Mouse (Mus musculus): ENCODE data around the gene Cmc1.

Gene Cmc1

GRCm38 (mm10) chr9:118149407-118150402, at the start of gene Cmc1:
Gene Cmc1 (minus strand): TSS chr9:118150177.
- peak; percentile 80 for DNase-seq (ENCODE audit: low spot score)

GRCm38 (mm10) chr9:118198557-118198956, 48.6 kb upstream of the Cmc1 start:
- no peak for DNase-seq (ENCODE audit: low spot score)

GRCm38 (mm10) chr9:118196661-118197390, 46.8 kb upstream of the Cmc1 start:
- DNase-seq (ENCODE audit: low spot score): no peak

DNA sequence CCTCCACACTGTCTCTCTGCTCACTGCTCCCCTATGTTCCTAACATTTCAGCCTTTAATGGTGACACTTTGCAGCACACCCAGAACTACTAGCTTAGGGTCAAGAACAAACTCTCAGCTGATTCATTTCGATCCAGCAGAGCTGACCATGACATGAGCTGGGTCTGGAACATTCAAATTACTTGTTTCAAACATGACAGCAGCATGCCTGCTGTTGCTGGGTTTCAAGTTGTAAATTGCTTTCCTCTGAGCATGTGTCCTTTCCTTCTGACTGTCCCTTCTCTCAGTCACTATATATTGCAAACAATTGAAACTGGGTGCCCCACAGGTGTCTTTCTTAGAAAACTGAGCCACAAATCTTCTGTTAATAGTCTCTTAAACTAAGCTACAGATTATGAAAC, 43.3 kb upstream of the Cmc1 start:
- DNase-seq (ENCODE audit: low spot score): no peak

GRCm38 (mm10) chr9:118191276-118191675, 41.3 kb upstream of the Cmc1 start:
- DNase-seq (ENCODE audit: low spot score): no peak

GRCm38 (mm10) chr9:118188374-118188773, 38.4 kb upstream of the Cmc1 start:
- no peak for DNase-seq (ENCODE audit: low spot score)

- DNase-seq (ENCODE audit: low spot score): no peak
Measured at GRCm38 (mm10) chr9:118187420-118187819, 37.4 kb upstream of the Cmc1 start.

GRCm38 (mm10) chr9:118186776-118187175, 36.8 kb upstream of the Cmc1 start:
- no peak for DNase-seq (ENCODE audit: low spot score)

- no peak for DNase-seq (ENCODE audit: low spot score)
Measured at GRCm38 (mm10) chr9:118179136-118180025, 29.4 kb upstream of the Cmc1 start.

DNA sequence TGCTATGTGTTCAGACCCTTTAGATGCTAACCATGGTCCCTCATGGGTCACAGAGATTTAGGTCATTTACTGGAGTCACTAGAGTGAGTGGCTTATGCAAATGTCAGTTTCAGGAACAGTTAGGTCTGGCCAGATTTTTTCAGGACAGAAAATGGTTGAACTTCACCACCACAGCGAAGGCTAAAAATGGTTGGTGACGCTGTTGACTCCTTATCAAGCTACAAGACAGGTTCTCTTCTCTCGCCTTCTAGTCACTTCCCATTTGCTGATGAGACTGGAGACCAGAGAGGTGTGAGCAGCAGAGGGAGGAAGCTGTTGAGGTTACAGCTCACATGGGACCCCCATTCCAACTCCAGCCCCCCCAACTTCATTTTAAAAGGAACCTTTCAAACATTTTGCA, 26.7 kb upstream of the Cmc1 start:
- no peak for DNase-seq (ENCODE audit: low spot score)

DNA sequence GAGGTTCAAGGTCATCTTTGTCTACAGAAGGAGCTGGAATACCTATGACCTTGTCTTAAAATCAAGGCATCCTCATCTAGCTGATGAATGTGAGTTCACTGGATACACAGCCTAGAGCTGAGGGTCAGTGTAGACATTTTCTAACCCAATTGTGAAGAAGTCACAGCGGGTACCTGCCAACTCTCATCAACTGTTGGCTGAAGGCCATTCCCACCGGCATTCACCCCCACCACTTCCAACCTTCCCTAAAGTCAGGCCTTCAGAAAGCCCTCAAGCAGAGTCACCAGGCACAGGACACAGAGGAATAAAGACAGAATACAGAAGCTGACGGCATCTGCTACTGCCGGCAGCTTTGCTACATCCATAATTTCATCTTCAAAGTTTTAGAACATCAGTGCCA, 25.4 kb upstream of the Cmc1 start:
- no peak for DNase-seq (ENCODE audit: low spot score)

- no peak for DNase-seq (ENCODE audit: low spot score)
Measured at GRCm38 (mm10) chr9:118173086-118173485, 23.1 kb upstream of the Cmc1 start.

- DNase-seq (ENCODE audit: low spot score): no peak
Measured at GRCm38 (mm10) chr9:118168544-118168943, 18.6 kb upstream of the Cmc1 start.

GRCm38 (mm10) chr9:118167606-118168005, 17.6 kb upstream of the Cmc1 start:
- no peak for DNase-seq (ENCODE audit: low spot score)

DNA sequence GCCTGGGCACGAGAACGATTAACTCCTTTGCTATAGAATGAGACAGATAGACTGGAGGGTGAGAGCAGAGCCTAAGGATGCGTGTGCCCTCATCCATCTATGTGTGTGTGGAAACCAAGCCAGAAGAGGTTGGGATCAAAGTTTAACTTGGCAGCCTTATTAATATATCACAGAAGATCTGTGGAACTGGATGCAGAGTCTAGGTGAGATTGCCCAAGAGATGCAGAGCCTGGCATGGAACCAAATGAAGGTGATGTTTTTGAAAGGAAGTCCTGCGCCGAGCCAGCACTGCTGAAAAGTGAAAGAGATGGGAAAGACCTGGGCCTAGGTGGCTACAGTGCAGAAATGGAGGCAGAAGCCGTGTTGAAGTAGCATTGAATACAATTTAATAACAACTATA, 11.6 kb upstream of the Cmc1 start:
- no peak for DNase-seq (ENCODE audit: low spot score)

DNA sequence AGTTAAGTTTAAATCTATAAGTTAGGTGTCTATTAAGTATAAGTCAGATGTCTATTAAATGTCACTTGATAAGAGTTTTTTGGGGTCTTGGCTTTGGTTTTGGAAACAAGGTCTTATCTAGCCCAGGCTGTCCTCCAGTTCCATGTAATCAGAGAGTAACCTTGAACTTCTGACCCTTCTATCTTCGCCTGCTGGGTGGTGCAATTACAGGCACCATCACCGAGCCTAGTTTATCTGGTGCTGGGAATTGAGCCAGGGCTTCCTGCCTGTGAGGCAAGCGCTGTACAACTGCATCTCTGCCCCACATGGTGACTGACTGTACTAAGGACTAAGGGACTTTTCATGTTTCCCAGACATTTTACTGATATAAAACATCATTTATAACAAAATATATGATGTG, 10.0 kb upstream of the Cmc1 start:
- DNase-seq (ENCODE audit: low spot score): no peak

- DNase-seq (ENCODE audit: low spot score): no peak
Measured at GRCm38 (mm10) chr9:118158201-118158600, 8.2 kb upstream of the Cmc1 start.

GRCm38 (mm10) chr9:118157234-118157633, 7.3 kb upstream of the Cmc1 start:
- no peak for DNase-seq (ENCODE audit: low spot score)

- no peak for DNase-seq (ENCODE audit: low spot score)
Measured at GRCm38 (mm10) chr9:118154666-118155065, 4.7 kb upstream of the Cmc1 start.

DNA sequence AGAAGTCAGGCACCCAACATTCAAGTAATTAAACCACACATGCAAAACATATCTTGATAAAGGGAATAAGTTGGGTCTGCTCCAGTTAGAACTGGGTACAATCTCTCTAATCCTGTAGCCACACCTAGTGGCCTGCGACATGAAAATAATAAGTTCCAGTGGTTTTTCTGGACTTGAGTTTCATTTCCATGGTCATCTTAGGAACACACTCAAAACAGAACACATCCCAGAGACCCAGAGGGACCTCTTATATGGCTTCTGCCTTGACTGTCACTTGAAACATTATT, 1.2 kb upstream of the Cmc1 start:
- DNase-seq (ENCODE audit: low spot score): no peak

DNA sequence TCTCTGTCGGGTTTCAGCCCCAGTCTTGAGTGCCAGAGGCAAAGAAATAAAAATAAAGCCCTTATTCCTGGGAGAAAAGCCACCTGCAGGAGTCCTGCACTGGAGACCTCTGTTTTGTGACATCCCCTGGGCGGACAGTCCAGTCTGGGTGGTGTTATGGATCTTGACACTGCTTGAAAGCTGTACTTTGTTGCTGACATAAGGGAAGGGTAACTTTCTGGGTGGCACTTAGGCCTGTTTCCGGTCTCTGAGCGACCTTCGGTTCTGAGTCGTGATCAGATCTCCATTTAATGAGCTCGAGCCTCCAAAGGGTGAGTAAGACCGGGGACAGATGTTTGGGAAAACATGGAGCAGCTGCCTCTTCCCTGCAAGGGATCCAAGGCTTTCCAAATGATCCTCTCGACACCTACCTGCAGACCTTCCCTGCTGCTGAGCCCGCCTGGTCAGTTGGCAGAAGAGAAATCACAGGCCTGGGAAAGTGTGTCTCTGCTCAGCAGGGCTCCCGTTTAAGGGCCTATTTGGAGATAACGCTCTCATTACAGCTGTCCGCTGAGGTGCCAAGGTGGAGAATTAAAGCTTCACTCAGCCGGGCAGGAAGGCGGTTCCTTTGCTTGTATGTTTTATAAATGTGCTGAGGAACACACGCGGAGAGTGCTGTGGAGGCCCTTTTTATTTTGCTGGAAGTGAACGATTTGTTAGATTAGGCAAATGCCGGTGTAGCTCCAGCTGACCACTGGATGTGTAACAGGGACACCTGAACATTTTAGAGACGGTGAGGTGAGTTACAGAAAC, 648 bp upstream of the Cmc1 start:
- no peak for DNase-seq (ENCODE audit: low spot score)

Measured in spleen, adult 12 weeks (tissue).